Mouse (Mus musculus): ENCODE results near the gene Pou4f1. TPM values are rescaled to one million over a fixed set of nuclear protein-coding genes. Genes with fewer than 3 reads are reported as not detected.

Gene Pou4f1
- 14.7 and 14.8 TPM in 2 replicates for polyA plus RNA-seq (2012; rRNA removed)

GRCm38 (mm10) chr14:104467966-104468622 is at the start of gene Pou4f1:
TSS of gene Pou4f1 (minus strand) at chr14:104467999.

Other genes starting within 250 kb of the Pou4f1 start
- 19.8 and 25.8 TPM in 2 replicates for gene Rnf219, start 54.6 kb upstream of the Pou4f1 start, polyA plus RNA-seq (2012; rRNA removed)

All from central nervous system, embryonic 11.5 days (tissue).